Mouse (Mus musculus) layer of hippocampus, adult 18-20 months (tissue): ENCODE data around the gene Clpsl2. TPM values are rescaled to one million over a fixed set of nuclear protein-coding genes. Genes with fewer than 3 reads are reported as not detected.
"Not testable (repeated sequence)": the region's sequence is repeated elsewhere in the genome, so short reads cannot be mapped to it uniquely, and the experiment has no call there.

Experiments
- DNase-seq, 2 experiments: peaks; one replicate each; pipeline ENCODE4 v3.0.0; 2022; ENCODE audit warnings: low spot score in 2 of 2
- total RNA-seq, 2 experiments: library from RNA; stranded (reverse); gene quantifications; 2 replicates each; pipeline ENCODE4 v1.2.3; 2021

Clpsl2 gene
- total RNA-seq, 2 experiments from 2014 or later, result not detected

DNA sequence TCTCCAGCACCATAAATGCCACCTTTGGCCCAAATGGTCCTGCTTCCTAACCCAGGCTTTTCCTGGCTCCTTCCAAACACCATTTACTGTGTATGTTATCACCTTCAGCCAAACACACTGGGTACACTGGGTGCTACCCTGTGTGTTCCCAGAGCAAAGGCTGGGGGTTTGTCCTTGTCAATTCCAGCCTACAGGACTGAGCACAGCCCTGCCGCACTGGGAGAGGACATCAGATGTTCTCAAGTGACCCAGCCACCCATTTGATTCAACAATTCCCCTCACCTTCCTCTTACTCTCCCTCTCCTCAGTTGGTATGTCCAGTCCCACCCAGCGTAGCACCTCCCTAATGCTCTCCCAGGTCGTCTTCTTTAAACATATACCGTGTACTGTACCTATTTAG is 28.6 kb upstream of the Clpsl2 start:
- DNase-seq, result no peak

GRCm38 (mm10) chr17:28521071-28521726 is 28.0 kb upstream of the Clpsl2 start:
- no peak for DNase-seq

DNA sequence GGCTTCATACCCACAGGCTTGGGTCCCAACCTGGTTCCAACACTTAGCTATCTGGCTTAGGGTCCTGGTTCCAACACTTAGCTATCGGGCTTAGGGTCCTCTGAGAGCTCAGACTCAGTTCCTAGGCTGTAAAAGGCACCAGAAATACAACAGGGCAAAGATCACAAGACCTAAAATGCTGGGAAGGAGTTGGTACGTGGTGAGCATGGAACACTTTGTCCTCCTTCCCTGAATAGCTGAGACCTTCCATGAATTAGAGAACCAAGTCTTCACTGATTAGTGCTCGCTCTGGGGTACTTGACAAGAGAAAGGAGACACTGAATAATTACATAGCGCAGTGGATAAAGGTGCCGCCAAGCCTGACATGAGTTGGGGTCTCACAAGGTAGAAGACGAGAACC is 27.3 kb upstream of the Clpsl2 start:
- DNase-seq, result peak in 1 of 2 experiments; percentile 37

GRCm38 (mm10) chr17:28522623-28523354 is 26.4 kb upstream of the Clpsl2 start:
- DNase-seq, result peak; percentile 92 to 97

- no peak for DNase-seq
Observed at GRCm38 (mm10) chr17:28523355-28524008, 25.7 kb upstream of the Clpsl2 start.

DNA sequence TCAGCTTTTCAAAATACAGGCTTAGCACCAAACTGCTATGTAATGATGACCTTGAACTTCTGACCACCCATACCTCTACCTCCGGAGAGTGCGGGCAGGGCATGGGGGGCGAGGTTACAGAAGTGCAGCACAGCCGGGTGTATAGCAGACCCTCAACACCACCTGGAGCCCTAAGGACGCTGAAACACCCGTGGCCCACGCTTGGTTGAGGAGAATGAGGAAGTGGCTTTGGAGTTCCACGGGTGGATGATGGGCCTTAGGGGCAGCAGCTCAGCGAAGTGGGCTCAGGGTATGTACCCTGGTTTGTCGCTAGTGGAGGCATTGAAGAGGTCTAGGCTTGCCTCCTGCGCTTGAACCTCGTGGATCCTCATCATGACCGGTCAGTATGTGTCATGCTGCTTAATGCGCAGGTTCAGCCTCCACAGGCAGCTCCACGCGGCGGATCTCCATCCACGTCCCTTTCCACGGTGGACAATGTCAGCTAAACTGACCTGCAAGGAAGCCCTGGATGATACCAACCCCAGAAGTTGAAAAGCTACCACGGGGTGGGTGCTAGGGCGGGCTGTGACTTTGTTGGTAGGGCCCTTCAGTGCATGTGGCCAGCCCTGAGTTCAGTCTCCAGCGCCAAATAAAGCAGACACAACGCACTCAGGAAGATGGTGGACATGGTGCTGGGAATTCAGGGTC is 25.1 kb upstream of the Clpsl2 start:
- peak in 1 of 2 experiments; percentile 19 for DNase-seq

- peak in 1 of 2 experiments; percentile 30 for DNase-seq
Observed at GRCm38 (mm10) chr17:28524831-28525430, 24.3 kb upstream of the Clpsl2 start.

GRCm38 (mm10) chr17:28527184-28528042 is 21.8 kb upstream of the Clpsl2 start:
- DNase-seq, result no peak

DNA sequence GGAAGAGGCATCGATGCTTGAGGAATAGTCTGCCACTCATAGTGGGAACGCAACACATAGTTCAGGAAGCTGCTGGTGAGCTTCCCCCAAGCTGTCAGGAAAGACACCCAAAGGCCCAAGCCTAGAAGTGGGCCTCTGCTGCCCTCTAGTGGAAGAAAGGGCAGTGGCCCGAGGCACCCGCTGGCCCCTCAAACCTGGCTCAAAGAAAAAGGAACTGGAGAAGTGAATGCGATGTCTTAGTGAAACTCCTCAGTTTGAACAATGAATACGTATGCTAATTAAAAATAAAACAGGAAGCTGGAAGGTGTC is 21.2 kb upstream of the Clpsl2 start:
- DNase-seq, result peak; percentile 87 to 94

DNA sequence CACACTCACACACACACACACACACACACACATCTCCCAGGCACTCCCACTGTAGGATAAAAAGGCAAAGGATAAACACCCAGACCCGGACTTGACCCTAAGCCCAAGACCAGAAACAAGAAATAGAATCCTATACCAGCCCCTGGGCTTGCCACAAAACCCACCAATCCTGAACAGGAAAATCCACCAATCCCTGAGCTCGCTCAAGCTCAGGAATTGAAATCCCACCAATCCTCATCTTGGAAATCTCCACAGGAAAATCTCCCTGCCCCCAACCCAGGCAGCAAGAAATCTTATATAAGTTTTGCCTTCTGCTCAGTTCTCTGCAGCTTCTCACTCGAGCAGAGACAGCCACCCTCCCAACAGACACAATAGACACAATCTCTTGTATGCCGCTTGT is 20.1 kb upstream of the Clpsl2 start:
- DNase-seq, result no peak

DNA sequence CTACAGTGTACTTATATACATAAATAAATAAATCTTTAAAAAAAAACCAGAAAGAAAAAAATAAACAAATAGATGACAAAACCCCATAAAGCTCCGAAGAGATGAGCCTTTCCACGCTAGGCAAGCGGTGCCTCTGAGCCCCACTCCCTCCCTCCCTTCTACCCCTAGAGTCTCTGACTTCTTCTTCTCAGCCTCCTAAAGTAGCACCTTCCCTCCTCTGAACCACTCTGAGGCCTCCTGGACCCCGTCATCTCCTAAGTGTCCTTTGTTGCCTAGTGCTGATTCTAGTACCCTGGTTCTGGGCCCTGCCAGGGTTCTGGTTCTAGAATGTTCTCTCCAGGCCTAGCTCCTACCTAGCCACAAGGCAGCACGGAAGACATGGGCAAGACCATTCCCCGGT is 18.7 kb upstream of the Clpsl2 start, which contains the start of gene Armc12:
Armc12 (plus strand) TSS at position 301 of the 400 bp plus-strand sequence.
- no peak for DNase-seq

DNA sequence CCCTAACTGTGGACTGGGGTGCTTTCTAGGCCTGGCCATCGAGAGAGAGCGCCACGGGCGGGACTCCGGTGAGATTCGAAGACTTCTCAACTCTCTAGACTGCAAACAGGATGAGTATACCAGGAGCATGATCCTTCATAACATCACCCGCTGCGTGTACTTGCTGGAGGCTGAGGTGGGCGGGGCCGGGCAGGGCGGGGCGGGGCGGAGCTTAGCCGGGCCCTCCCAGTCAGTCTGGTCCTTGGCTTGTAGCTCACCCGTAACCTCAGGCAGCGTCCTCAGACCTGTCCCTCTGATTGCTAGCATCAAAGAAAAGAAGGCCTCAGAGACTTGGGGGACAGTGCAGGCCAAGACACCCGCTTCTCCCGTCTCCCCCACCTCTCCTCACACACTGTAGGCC is 17.3 kb upstream of the Clpsl2 start:
- DNase-seq, result no peak

DNA sequence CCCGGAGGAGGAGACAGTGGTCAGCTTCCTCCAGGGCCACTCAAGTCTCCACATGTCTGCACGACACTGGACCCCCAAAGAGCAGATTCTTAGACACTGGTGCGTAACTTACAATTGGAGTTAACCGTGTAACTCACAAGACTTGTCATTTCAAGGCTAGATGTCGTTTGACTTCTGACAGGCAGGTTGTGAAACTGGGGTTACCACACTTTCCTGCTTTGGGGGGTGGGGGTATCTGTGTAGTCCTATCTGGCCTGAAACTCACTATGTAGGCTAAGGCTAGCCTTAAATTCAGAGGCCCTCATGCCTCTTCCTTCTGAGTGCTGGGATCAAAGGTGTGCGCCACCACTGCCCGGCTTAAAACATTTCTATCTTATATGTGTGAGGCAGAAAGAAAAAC is 16.7 kb upstream of the Clpsl2 start:
- no peak for DNase-seq

DNA sequence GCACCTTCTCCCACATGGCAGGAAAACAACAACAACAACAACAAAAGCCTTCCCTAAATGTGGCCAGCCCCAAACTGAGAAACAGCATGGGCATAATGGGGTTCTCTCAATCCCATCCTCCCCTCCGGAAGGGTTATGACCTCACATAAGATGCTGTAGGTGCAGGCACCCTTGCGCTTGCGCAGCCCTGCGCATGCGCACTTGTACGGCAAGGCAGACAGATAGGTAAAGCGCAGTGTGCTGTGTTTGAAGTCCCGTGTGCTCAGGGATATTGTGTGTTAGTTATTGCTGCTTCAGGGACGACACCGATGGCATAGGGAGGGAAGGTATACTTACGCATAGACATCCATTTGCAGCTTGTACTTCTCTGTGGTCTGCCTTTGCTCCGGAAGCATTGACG is 15.9 kb upstream of the Clpsl2 start:
- no peak for DNase-seq

- no peak for DNase-seq
Observed at GRCm38 (mm10) chr17:28537881-28538280, 11.3 kb upstream of the Clpsl2 start.

DNA sequence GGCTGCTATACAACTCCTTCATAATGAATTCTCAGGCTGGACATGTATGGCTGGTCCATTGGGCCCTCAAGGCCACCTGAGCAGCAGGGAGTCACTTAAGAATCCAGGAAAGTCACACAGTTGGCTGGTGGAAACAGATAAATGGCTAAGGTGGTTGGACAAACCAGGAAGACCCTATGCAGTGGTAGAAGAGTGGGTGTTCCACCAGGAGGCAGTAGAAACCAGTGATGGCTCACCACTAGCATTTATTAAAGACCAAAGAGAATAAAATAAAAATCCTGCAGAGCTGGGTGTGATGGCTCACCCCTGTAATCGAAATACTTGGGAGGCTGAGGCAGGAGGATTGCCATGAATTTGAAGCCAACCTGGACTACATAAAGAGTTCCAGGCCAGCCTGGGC is 2.3 kb upstream of the Clpsl2 start:
- no peak for DNase-seq

- DNase-seq, result no peak
Observed at GRCm38 (mm10) chr17:28548550-28548949, 661 bp upstream of the Clpsl2 start.

DNA sequence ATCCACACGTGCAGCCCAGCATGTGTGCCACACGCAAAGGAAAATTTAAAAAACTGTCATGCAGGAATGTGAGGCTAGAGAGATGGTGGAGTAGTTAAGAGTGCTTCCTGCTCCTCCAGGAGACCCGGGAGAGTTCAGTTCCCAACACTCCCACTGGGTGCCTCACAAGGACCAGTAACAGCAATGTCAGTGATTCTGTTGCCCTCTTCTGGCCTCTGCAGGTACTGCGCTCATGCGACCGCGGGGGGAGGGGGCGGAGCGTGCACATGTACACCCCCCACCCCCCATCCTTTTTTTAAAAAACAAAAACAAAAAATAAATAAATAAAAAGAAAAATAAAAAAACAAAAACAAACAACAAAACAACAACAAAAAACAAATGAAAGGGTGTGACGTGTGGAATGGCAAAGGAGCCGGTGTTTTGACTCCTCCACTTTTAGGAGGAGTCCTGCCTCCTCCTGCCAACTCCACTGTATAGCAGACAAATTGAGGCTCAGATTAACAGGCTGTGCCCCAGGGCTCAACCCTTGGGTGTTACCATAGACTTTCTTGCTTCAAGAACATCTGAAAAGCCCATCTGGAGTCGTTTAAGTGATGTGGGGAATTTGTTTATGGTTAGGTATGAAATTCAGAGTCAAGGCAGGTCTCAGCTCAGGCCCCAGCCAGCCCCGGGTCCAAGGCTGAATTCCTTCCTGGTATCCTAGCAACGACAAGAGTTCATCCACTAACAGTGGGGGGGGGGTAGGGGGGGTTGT is 4.0 kb downstream of the Clpsl2 start:
- peak; percentile 54 to 84 for DNase-seq

DNA sequence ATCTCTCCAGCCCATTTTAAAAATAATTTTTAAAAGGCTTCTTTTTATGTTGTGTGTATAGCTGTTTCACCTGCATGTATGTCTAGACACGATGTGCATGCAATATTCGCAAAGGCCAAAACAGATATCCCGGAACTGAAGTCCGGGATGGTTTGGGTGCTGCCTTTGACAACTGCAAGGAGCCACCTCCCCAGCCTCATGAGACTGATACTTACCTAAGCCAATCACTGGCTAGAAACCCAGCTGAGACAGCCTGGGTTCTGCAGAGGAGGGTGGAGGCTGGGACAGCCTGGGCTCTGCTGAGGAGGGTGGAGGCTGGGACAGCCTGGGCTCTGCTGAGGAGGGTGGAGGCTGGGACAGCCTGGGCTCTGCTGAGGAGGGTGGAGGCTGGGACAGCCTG is 4.8 kb downstream of the Clpsl2 start:
- not testable (repeated sequence) for DNase-seq
